Mouse (Mus musculus): ENCODE data around the gene P2ry12. TPM values are rescaled to one million over a fixed set of nuclear protein-coding genes. Genes with fewer than 3 reads are reported as not detected.

P2ry12 gene
- polyA plus RNA-seq, 1 experiment, result 1.5 TPM

DNA sequence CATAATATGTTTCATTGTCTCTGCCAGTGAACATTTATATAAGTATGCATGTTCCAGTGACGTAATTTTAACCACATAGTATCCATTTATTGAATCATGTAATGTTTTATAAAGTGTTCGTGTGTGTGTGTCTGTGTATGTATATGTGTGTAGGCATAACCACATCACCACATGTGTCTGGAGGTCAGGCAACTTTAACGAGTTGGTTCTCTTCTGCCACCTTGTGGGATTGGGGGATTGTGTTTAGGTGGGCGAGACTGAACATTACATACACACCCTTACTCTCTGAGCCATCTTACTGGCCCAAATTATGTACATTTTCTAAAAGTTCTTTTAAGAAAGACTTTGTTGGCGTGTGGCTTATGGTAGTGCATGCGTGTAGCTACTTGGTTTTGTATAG lies 94.2 kb downstream of the P2ry12 start:
- DNase-seq, result no peak
- 89% methylated on average over 6 of the region's 6 CpGs for WGBS

GRCm38 (mm10) chr3:59167417-59168054 lies 95.1 kb downstream of the P2ry12 start:
- H3K27me3 ChIP-seq (replicated peaks; ENCODE audit: control insufficient read depth, insufficient read depth, low read length), result no peaks in the 10 kb centered on the region
- no peak for TF ChIP-seq POLR2A (IDR thresholded peaks at IDR 0.05; ENCODE audit: low read depth, low read length)
- TF ChIP-seq CTCF (conservative IDR thresholded peaks at IDR 0.05; ENCODE audit: insufficient read depth, insufficient read length, low read depth, low read length), result no peak
- H3K4me3 ChIP-seq (ENCODE audit: insufficient read depth, low read depth, low read length), result no peak overlapping the region
- 52% methylated on average over 2 of the region's 2 CpGs for WGBS
- H3K36me3 ChIP-seq (ENCODE audit: control insufficient read depth, insufficient read depth, low read length), result no peaks in the 10 kb centered on the region
- no peaks in the 10 kb centered on the region; the same call in 1 of the 2 replicates for H3K4me1 ChIP-seq (ENCODE audit: control insufficient read depth, insufficient read depth, low read length)
- no peak overlapping the region for H3K27ac ChIP-seq (ENCODE audit: insufficient read depth, low read depth, low read length)
- DNase-seq, result no peak

More for the DNA sequence above, 94.2 kb downstream of the P2ry12 start:
- no peaks in the 10 kb centered on the region for H3K36me3 ChIP-seq (ENCODE audit: control insufficient read depth, insufficient read depth, low read length)
- no peak overlapping the region for H3K27ac ChIP-seq (ENCODE audit: insufficient read depth, low read depth, low read length)
- H3K27me3 ChIP-seq (replicated peaks; ENCODE audit: control insufficient read depth, insufficient read depth, low read length), result no peaks in the 10 kb centered on the region
- no peaks in the 10 kb centered on the region; the same call in 1 of the 2 replicates for H3K4me1 ChIP-seq (ENCODE audit: control insufficient read depth, insufficient read depth, low read length)
- TF ChIP-seq CTCF (conservative IDR thresholded peaks at IDR 0.05; ENCODE audit: insufficient read depth, insufficient read length, low read depth, low read length) (no peak), POLR2A (IDR thresholded peaks at IDR 0.05; ENCODE audit: low read depth, low read length) (no peak)
- no peak overlapping the region for H3K4me3 ChIP-seq (ENCODE audit: insufficient read depth, low read depth, low read length)

Other genes with a start within 250 kb of the P2ry12 start
- gene Gpr171, start 161.1 kb downstream of the P2ry12 start, polyA plus RNA-seq (2012; rRNA removed), result 0.19 and 0.38 TPM in 2 replicates
- 3.8 and 4.2 TPM in 2 replicates for gene P2ry14, start 109.3 kb downstream of the P2ry12 start, polyA plus RNA-seq (2012; rRNA removed)
- 0.16 TPM in 2 replicates for gene Gpr87, start 67.8 kb downstream of the P2ry12 start, polyA plus RNA-seq (2012; rRNA removed)
- gene P2ry13, start 52.0 kb downstream of the P2ry12 start, polyA plus RNA-seq (2012; rRNA removed), result 0.29 and 1.3 TPM in 2 replicates
- gene Igsf10, start 81.5 kb upstream of the P2ry12 start, polyA plus RNA-seq (2012; rRNA removed), result 0.48 and 0.62 TPM in 2 replicates